Mouse (Mus musculus) cortical plate, adult 2 months (tissue): ENCODE data around the gene Gdi1. TPM values are rescaled to one million over a fixed set of nuclear protein-coding genes. Genes with fewer than 3 reads are reported as not detected.

Experiments used
- H3K27ac ChIP-seq: fragments of 200-500 bp; 2 replicates; pipeline ENCODE4 v1.5.1; 2012; ENCODE audit warnings: low read length, control low read depth, inconsistent platforms; ENCODE audit not compliant: insufficient read depth
- H3K4me1 ChIP-seq: fragments of 200-500 bp; 2 replicates; pipeline ENCODE4 v1.6.1; 2011; ENCODE audit warnings: low read length; ENCODE audit not compliant: control insufficient read depth, insufficient read depth
- H3K4me3 ChIP-seq: fragments of 200-500 bp; 2 replicates; pipeline ENCODE4 v1.5.1; 2011; ENCODE audit warnings: mild to moderate bottlenecking, low read length, control low read depth; ENCODE audit not compliant: insufficient read depth
- CTCF ChIP-seq: fragments of 200-500 bp; IDR thresholded peaks from 2 replicates; pipeline ENCODE4 v1.5.1; 2011; ENCODE audit warnings: mild to moderate bottlenecking, control low read depth, low read length; ENCODE audit not compliant: insufficient read depth; ENCODE audit errors: extremely low read depth
- POLR2A ChIP-seq: fragments of 200-500 bp; IDR thresholded peaks from 2 replicates; pipeline ENCODE4 v1.6.1; 2011; ENCODE audit warnings: mild to moderate bottlenecking, low read length, control low read depth; ENCODE audit not compliant: insufficient read depth; ENCODE audit errors: extremely low read depth
- polyA plus RNA-seq: library from polyadenylated mRNA; depleted of rRNA; stranded (reverse); fragments of >200 nt; gene quantifications from 2 replicates; pipeline ENCODE4 v1.2.3, GENCODE M21; 2012; rRNA removed

The Gdi1 gene
- polyA plus RNA-seq = 792 and 862 TPM in 2 replicates

- TF ChIP-seq CTCF (no peak), POLR2A (peak; percentile 89)
- Histone ChIP-seq H3K27ac (peak within 1 kb of the TSS; percentile 96), H3K4me1 (peaks cover 2% of the 10 kb centered on the region; the same call in 1 of the 2 replicates), H3K4me3 (peak within 1 kb of the TSS; percentile 99)
Measured at GRCm38 (mm10) chrX:74304867-74305700, at the start of gene Gdi1. TSS of gene Gdi1 (plus strand) at chrX:74304998.

DNA sequence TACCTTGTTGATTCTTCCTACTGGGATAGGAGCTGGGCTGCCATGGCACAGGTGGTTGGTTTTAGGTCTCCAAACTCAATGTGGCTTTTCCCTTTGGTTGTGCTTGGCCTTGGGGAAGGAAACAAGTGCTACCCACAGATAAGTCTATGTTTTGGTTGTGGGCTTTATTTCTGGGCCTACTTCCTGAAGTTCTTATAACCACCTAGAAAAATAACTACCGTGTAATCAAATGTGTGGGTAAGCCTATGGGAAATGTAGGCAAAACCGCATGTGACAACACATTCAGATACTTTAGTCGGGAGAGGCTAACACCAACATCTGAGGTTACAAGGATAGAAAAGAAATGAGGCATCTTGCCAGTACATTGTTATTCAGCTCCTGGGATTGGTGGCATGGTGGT is 47.1 kb upstream of the Gdi1 start:
- H3K27ac ChIP-seq = no peak overlapping the region
- TF ChIP-seq POLR2A = no peak
- no peak for TF ChIP-seq CTCF

DNA sequence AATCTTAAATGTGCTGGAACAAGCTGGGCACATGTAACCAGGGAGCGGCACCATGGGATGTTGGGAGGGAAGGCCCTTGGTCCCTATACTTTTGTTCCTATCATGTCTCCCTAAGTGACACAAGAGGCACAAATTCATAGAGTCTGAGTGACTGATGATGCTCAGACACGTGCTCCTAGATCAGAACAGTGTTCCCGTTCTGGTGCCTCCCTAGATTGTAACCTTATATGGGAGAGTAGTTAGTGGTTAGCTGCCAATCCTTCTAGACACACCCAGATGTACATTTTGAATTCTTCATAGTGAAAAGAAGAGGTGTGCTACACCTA is 35.1 kb upstream of the Gdi1 start:
- peak overlapping the region; percentile 49 for H3K4me3 ChIP-seq
- H3K4me1 ChIP-seq = 0 out of 2 replicates have a peak, but pooled peaks cover 2% of the 10 kb centered on the region
- TF ChIP-seq POLR2A (no peak), CTCF (no peak)
- peak overlapping the region; percentile 68 for H3K27ac ChIP-seq

More for the DNA sequence above, 47.1 kb upstream of the Gdi1 start:
- Histone ChIP-seq H3K4me3 (no peak overlapping the region), H3K4me1 (no peaks in the 10 kb centered on the region)

DNA sequence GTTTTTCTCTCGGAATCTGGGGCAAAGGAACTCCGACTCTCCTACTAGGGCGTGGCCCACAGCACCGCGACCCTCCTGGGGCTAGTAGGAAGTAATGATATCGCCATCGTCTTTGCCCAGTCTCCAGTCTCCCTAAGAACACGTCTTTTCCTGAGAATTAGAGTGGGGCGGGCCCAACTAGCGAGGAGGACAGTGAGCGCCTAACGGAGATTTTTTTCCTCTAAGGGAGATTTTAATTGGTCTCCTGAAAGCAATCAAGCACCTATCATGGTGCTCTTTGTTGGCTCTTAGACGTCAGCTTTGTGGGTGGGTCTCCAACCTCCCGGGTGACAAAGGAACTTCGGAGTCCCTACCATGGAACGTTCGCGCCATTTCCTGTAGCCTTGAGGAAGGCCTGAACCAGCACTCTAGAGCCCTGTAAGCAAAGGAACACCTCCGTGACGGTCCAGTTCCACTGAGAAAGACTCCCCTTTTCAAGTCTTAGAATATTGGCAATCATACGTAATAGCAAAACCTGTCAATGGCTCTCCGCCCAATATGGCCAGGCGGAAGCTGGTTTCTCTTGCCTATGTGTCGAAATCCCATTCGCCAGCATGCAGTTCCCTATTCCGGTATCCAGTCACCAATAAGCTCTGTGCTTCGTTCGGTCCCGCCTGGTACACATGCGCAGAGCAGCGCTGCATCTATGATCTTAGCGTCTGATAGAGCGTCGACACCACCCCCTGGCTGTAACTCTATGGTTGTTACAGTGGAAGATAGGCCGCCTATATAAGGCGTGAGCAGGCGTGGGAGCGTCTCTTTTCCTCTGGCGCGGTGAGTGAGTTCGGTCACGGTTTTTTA is 34.5 kb upstream of the Gdi1 start, which contains the start of gene Rpl10:
Gene Rpl10, plus strand, starts transcription at position 751 of the 840 bp plus-strand sequence.
- Histone ChIP-seq H3K4me1 (0 out of 2 replicates have a peak, but pooled peaks cover 2% of the 10 kb centered on the region), H3K27ac (peak within 1 kb of the TSS; percentile 87), H3K4me3 (peak within 1 kb of the TSS; percentile 49)
- TF ChIP-seq POLR2A (no peak), CTCF (no peak)

- TF ChIP-seq POLR2A (no peak), CTCF (no peak)
- peak overlapping the region; percentile 48 for H3K4me3 ChIP-seq
- H3K4me1 ChIP-seq = 0 out of 2 replicates have a peak, but pooled peaks cover 2% of the 10 kb centered on the region
- H3K27ac ChIP-seq = no peak overlapping the region
Measured at GRCm38 (mm10) chrX:74270902-74271551, 33.8 kb upstream of the Gdi1 start.

- H3K4me1 ChIP-seq = 0 out of 2 replicates have a peak, but pooled peaks cover 2% of the 10 kb centered on the region
- no peak for TF ChIP-seq POLR2A
- no peak for TF ChIP-seq CTCF
- no peak overlapping the region for H3K27ac ChIP-seq
- no peak overlapping the region for H3K4me3 ChIP-seq
Measured at GRCm38 (mm10) chrX:74273422-74274322, 31.1 kb upstream of the Gdi1 start.

DNA sequence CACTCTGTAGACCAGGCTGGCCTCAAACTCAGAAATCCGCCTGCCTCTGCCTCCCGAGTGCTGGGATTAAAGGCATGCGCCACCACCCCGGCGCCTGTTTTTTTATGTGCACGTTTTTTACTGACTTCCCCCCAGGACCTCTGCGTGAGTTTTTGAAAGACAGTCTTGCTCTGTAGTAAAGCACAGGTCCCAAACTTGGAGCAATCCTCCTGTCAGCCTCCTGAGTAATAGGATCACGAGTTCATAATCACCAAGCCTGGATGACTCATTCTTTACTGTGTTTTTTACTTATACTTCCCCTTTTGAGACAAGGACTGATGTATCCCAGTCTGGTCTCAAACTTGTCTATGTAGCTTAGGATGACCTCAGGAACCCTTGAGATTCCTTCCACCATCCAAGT is 26.9 kb upstream of the Gdi1 start:
- Histone ChIP-seq H3K4me1 (no peaks in the 10 kb centered on the region), H3K27ac (no peak overlapping the region), H3K4me3 (no peak overlapping the region)
- TF ChIP-seq CTCF (no peak), POLR2A (no peak)

DNA sequence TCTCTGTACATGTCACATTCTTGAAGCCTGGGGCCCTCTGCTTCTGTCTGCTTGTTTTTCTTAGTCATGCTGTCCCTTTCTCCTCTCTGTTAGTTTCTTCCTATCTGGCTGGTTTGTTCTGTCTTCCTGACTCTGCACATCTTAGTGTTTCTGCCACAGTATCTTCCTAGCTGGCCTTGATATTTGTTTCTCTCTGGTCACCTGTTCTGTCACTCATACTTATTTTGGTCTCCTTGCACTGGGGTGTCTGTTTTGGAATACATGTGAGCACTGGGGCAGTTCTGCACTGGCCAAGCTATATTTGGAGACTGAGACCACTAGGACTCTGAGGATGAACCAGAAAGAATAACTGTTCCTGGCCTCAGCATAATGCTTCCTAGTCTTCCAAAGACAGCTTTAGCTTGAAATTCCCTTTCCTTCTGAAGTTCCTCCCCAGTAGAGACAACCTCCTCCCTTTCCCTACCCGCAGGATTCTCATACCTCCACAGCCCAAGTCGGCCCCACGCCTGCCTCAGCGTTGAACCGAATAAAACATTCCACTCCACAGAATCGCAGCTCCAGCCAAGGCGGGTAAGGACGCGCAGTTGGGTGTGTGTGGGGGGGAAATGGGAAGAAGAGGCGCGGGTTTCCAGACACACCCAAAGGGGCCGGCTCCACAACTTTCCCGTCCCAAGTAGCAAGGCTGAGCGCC is 23.6 kb upstream of the Gdi1 start:
- H3K4me1 ChIP-seq = no peaks in the 10 kb centered on the region
- TF ChIP-seq POLR2A = no peak
- TF ChIP-seq CTCF = no peak
- peak overlapping the region; percentile 95 for H3K4me3 ChIP-seq
- H3K27ac ChIP-seq = no peak overlapping the region
